Comparison of ENCODE assay signal across 27 mouse cellular contexts in genomic region chr3:9611226-9611625, GRCm38 (mm10). TPM values are rescaled to one million over a fixed set of nuclear protein-coding genes. Genes with fewer than 3 reads are reported as not detected.
DNase-seq lines count a peak whose midpoint lies in the region; ATAC-seq and TF ChIP-seq lines count a peak whose summit lies in the region.
"Had no signal": no experiment of that assay in that cellular context is flagged by ENCODE, and none has a peak within 500 bp of the region (broad histone marks: within the 10 kb centered on the region; RNA-seq: fewer than 3 reads in every experiment).

No protein-coding gene starts in this region.

- H3K9ac ChIP-seq in kidney, embryonic 15.5 days: no peak overlapping the region
- H3K9ac ChIP-seq: embryonic facial prominence, embryonic 12.5 days; embryonic facial prominence, embryonic 15.5 days; forebrain, embryonic 12.5 days; heart, embryonic 12.5 days; heart, embryonic 15.5 days; hindbrain, embryonic 13.5 days; intestine, embryonic 15.5 days had no signal

- TF ChIP-seq CTCF in E14TG2a.4 (conservative IDR thresholded peaks at IDR 0.05; ENCODE audit: low read length): no peak

- peak overlapping the region; percentile 19; the same call in 1 of the 2 replicates for H3K27ac ChIP-seq in kidney, embryonic 15.5 days
- H3K27ac ChIP-seq: embryonic facial prominence, embryonic 12.5 days; embryonic facial prominence, embryonic 15.5 days; forebrain, embryonic 12.5 days; heart, embryonic 15.5 days; hindbrain, embryonic 10.5 days; intestine, embryonic 15.5 days had no signal

- peaks cover 37% of the 10 kb centered on the region for H3K4me1 ChIP-seq in kidney, embryonic 15.5 days
- peaks cover 84% of the 10 kb centered on the region for H3K4me1 ChIP-seq in E14TG2a.4 (replicated peaks; ENCODE audit: low read depth, low read length)

- no peak overlapping the region for H3K4me3 ChIP-seq in kidney, embryonic 15.5 days (replicated peaks)
- peak overlapping the region; percentile 88; the same call in 1 of the 2 replicates for H3K4me3 ChIP-seq in E14TG2a.4 (replicated peaks; ENCODE audit: low read length)
- H3K4me3 ChIP-seq: embryonic facial prominence, embryonic 12.5 days; embryonic facial prominence, embryonic 15.5 days; forebrain, embryonic 12.5 days; heart, embryonic 12.5 days; heart, embryonic 15.5 days; hindbrain, embryonic 10.5 days; hindbrain, embryonic 13.5 days; intestine, embryonic 15.5 days had no signal

- 0 out of 2 replicates have a peak, but pooled peaks cover 2% of the 10 kb centered on the region for H3K27me3 ChIP-seq in kidney, embryonic 15.5 days
- H3K27me3 ChIP-seq in E14TG2a.4 (ENCODE audit: insufficient read depth, low read length): no peaks in the 10 kb centered on the region
- H3K27me3 ChIP-seq: CH12.LX; embryonic facial prominence, embryonic 12.5 days; embryonic facial prominence, embryonic 15.5 days; heart, embryonic 12.5 days; heart, embryonic 15.5 days; intestine, embryonic 15.5 days had no signal

- no peak for DNase-seq in kidney, postnatal 25 days
- DNase-seq in ES-CJ7 (ENCODE audit: low read depth, low spot score) (peak; percentile 89), ZHBTc4 (ENCODE audit: low read depth, low spot score) (peak; percentile 92)
- no peak for DNase-seq in layer of hippocampus, adult 18-20 months (ENCODE audit: low spot score in 2 of 2)
- no peak for DNase-seq in left cerebral cortex, adult 9 months (ENCODE audit: low spot score in 2 of 2)
- DNase-seq in ovary, postnatal 14 days (ENCODE audit: low spot score): no peak
- DNase-seq: adrenal gland, postnatal 10 days; adrenal gland, postnatal 36 days; B cell, adult 2 months; cerebellum, postnatal 14 days; gastrocnemius, postnatal 14 days; heart, adult 11 months; heart, postnatal 10 days; heart, postnatal 36 days had no signal

- H3K9me3 ChIP-seq in kidney, embryonic 15.5 days (replicated peaks): no peaks in the 10 kb centered on the region
- no peaks in the 10 kb centered on the region for H3K9me3 ChIP-seq in E14TG2a.4 (ENCODE audit: low read length)
- H3K9me3 ChIP-seq: embryonic facial prominence, embryonic 12.5 days; embryonic facial prominence, embryonic 15.5 days; forebrain, embryonic 12.5 days; heart, embryonic 12.5 days; heart, embryonic 15.5 days; hindbrain, embryonic 10.5 days; hindbrain, embryonic 13.5 days; intestine, embryonic 15.5 days had no signal

- no peak overlapping the region for H3K4me2 ChIP-seq in kidney, embryonic 15.5 days
- H3K4me2 ChIP-seq: embryonic facial prominence, embryonic 12.5 days; embryonic facial prominence, embryonic 15.5 days; forebrain, embryonic 12.5 days; heart, embryonic 12.5 days; heart, embryonic 15.5 days; hindbrain, embryonic 13.5 days; intestine, embryonic 15.5 days had no signal

- 42% methylated on average over 4 of the region's 4 CpGs for WGBS in kidney, embryonic 15.5 days

- no peaks in the 10 kb centered on the region for H3K36me3 ChIP-seq in kidney, embryonic 15.5 days
- H3K36me3 ChIP-seq in E14TG2a.4 (ENCODE audit: insufficient read depth, low read length): peaks cover 8% of the 10 kb centered on the region
- H3K36me3 ChIP-seq: embryonic facial prominence, embryonic 12.5 days; embryonic facial prominence, embryonic 15.5 days; forebrain, embryonic 12.5 days; heart, embryonic 12.5 days; heart, embryonic 15.5 days; hindbrain, embryonic 10.5 days; hindbrain, embryonic 13.5 days; intestine, embryonic 15.5 days had no signal

- ATAC-seq in kidney, embryonic 15.5 days (replicated peaks; ENCODE audit: low FRiP score): no peak
- ATAC-seq: forebrain, embryonic 16.5 days; hindbrain, embryonic 16.5 days; intestine, embryonic 15.5 days had no signal

RNA-seq across cellular contexts. Expression of gene Zfp704, which starts 1.3 kb away (rescaled TPM):
- polyA plus RNA-seq in kidney, embryonic 15.5 days (2015; fragmentation: Nextera tagmentation; extraction: Ambion mirVana): 11.0 and 12.1 TPM in 2 replicates
- 10 to 100 TPM; 29.1 to 29.3 TPM for total RNA-seq in layer of hippocampus, adult 18-20 months (2021)
- total RNA-seq: CH12.LX had no signal

Comparison
In these comparisons a context has a peak if more than half of its experiments do, and no peak if none do; other contexts are left out.
1. DNase-seq: peak in ES-CJ7 (single experiment) and ZHBTc4 (single experiment); none in kidney, postnatal 25 days (0 of 2), layer of hippocampus, adult 18-20 months (0 of 2), left cerebral cortex, adult 9 months (0 of 2) and ovary, postnatal 14 days (single experiment).